Mouse (Mus musculus) stomach, embryonic 16.5 days (tissue): ENCODE results near the gene Pmfbp1. TPM values are rescaled to one million over a fixed set of nuclear protein-coding genes. Genes with fewer than 3 reads are reported as not detected.

Source experiments
- ATAC-seq: fragments of 200-750 bp; cut with Nextera tagmentation; 2 replicates; pipeline ENCODE4 v1.8.0; 2017; ENCODE audit warnings: moderate number of reproducible peaks, moderate TSS enrichment; ENCODE audit not compliant: insufficient read depth, low FRiP score
- H3K27ac ChIP-seq: fragments of 300-500 bp; sonication (generic); 2 replicates; pipeline ENCODE4 v1.5.1; 2014; ENCODE audit warnings: low read length
- H3K27me3 ChIP-seq: fragments of 300-500 bp; sonication (generic); 2 replicates; pipeline ENCODE4 v1.6.1; 2014; ENCODE audit warnings: low read length, control low read depth, mixed read lengths; ENCODE audit not compliant: control insufficient read depth, insufficient read depth
- H3K36me3 ChIP-seq: fragments of 300-500 bp; sonication (generic); 2 replicates; pipeline ENCODE4 v1.6.1; 2014; ENCODE audit warnings: low read length; ENCODE audit not compliant: control insufficient read depth, insufficient read depth
- H3K4me1 ChIP-seq: fragments of 300-500 bp; sonication (generic); 2 replicates; pipeline ENCODE4 v1.6.1; 2014; ENCODE audit warnings: low read length, control low read depth, mixed read lengths; ENCODE audit not compliant: control insufficient read depth, insufficient read depth
- H3K4me2 ChIP-seq: fragments of 300-500 bp; sonication (generic); 2 replicates; pipeline ENCODE4 v1.6.1; 2014; ENCODE audit warnings: low read depth, low read length, mixed read lengths
- H3K4me3 ChIP-seq: fragments of 300-500 bp; sonication (generic); replicated peaks from 2 replicates; pipeline ENCODE4 v1.5.1; 2014; ENCODE audit warnings: mild to moderate bottlenecking, low read length
- H3K9ac ChIP-seq: fragments of 300-500 bp; sonication (generic); 2 replicates; pipeline ENCODE4 v1.6.1; 2014; ENCODE audit warnings: low read length
- H3K9me3 ChIP-seq: fragments of 300-500 bp; sonication (generic); replicated peaks from 2 replicates; pipeline ENCODE4 v1.6.1; 2016; ENCODE audit warnings: low read length, control low read depth; ENCODE audit not compliant: control insufficient read depth
- WGBS: fragments of 180-500 bp; shearing (Covaris S2); extraction: QIAGEN DNeasy Blood & Tissue Kit; methylation state at CpG from one replicate; pipeline ENCODE4 v1.1.7; 2014; 5-methylcytosine and 5-hydroxymethylcytosine counted together
- polyA plus RNA-seq: library from polyadenylated mRNA; unstranded; fragments of >200 nt; fragmentation: Nextera tagmentation; extraction: Ambion mirVana; gene quantifications from 2 replicates; pipeline ENCODE4 v1.2.1, GENCODE M21; 2015

The Pmfbp1 gene
- polyA plus RNA-seq, 1 experiment from 2014 or later = not detected

DNA sequence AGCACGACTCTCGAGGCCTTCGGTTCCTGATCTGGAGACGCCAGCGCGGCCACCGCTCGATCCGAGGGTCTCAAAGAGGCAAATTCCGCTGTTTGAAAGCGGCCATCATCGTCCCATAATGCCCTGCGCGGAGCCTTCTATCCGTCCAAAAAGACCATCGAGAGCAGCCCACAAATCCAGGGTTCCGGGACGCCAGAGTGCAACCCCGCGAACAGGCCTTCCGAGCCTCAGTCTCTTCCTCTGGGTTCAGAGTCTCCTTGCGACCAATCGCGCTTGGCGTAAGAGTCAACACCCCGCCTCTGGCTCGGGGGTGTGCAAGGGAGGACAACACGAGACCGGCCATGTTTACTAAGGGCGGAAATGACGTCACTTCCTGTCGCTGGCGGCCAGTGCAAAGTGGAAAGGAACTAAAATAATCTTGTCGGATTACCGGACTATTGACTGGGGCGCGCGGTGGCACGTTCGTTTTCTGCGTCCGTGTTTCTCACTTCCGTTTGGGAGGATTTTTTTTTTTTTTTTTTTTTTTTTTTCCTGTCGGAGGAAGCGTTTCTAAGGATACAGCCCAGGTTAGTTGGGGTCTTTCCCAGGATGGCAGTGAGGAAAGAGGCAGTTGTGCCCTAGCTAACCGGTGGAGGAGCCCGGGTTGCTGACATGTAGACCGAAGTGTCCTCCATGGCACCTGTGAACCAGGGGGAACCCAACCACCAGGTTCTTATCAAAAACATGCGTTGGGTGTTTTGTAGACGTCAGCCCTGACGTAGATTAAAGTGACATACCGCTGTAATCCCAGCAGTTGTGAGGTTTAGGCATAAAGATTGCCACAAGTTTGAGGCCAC lies 71.9 kb downstream of the Pmfbp1 start, which contains the start of the genes Dhx38 and Txnl4b:
Dhx38 (minus strand) TSS at position 364 of the 836 bp plus-strand sequence.
Txnl4b (plus strand) TSS at position 395 of the 836 bp plus-strand sequence.
- H3K4me3 ChIP-seq = peak within 1 kb of the TSS; percentile 75
- WGBS = under 1% methylated on average over 52 of the region's 52 CpGs
- H3K27me3 ChIP-seq = no peaks in the 10 kb centered on the region
- H3K27ac ChIP-seq = peak within 1 kb of the TSS; percentile 95
- ATAC-seq = peak; percentile 100
- H3K4me1 ChIP-seq = peaks cover 11% of the 10 kb centered on the region
- peak within 1 kb of the TSS; percentile 88 for H3K4me2 ChIP-seq
- H3K36me3 ChIP-seq = peaks cover 11% of the 10 kb centered on the region; the same call in 1 of the 2 replicates
- peak within 1 kb of the TSS; percentile 92 for H3K9ac ChIP-seq
- no peaks in the 10 kb centered on the region for H3K9me3 ChIP-seq

DNA sequence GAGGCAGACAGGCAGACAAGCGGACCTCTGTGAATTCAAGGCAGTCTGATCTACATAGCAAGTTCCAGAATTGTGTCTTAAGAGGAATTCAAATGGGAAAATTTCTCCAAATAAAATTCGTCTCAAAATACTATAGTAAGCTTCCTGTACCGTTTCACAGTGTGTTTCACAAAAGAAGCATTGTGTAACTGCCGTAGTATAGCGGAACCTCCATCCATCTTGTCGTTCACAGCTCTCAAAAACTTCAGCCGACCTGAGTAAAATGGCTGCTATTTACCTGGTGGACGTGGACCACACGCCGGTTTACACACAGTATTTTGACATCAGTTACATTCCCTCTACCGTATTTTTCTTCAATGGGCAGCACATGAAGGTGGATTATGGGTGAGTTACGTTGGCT lies 77.3 kb downstream of the Pmfbp1 start:
- no peak overlapping the region for H3K27ac ChIP-seq
- H3K9me3 ChIP-seq = no peaks in the 10 kb centered on the region
- 86% methylated on average over 12 of the region's 12 CpGs for WGBS
- no peak for ATAC-seq
- peaks cover 7% of the 10 kb centered on the region for H3K4me1 ChIP-seq
- no peak overlapping the region for H3K4me3 ChIP-seq
- no peaks in the 10 kb centered on the region for H3K27me3 ChIP-seq
- H3K36me3 ChIP-seq = no peaks in the 10 kb centered on the region
- H3K9ac ChIP-seq = no peak overlapping the region
- no peak overlapping the region for H3K4me2 ChIP-seq

DNA sequence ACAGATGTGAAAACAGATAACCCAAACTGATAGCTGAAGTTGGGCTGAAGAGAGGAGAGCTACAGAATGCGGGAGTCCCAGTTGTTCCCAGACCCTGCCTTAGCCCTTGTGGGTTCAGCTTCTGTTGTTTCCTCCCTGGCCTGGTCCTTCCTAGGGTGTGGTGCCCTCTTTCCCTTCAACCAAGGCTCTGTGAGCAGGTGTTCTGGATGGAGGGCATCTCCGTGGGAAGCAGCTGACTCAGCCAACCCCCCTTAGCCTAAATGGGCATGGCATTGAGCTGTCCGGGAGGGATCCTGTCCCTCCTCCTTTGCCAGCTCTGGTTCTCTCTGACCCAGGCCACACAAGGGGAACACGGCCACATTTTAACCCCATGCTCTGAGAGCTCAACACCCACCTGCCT lies 82.5 kb downstream of the Pmfbp1 start:
- 57% methylated on average over 4 of the region's 4 CpGs for WGBS
- Histone ChIP-seq H3K9ac (no peak overlapping the region), H3K9me3 (no peaks in the 10 kb centered on the region), H3K27me3 (no peaks in the 10 kb centered on the region), H3K4me2 (no peak overlapping the region), H3K36me3 (no peaks in the 10 kb centered on the region), H3K4me1 (no peaks in the 10 kb centered on the region), H3K4me3 (no peak overlapping the region), H3K27ac (no peak overlapping the region)
- ATAC-seq = peak; percentile 15; the same call in 1 of the 2 replicates

DNA sequence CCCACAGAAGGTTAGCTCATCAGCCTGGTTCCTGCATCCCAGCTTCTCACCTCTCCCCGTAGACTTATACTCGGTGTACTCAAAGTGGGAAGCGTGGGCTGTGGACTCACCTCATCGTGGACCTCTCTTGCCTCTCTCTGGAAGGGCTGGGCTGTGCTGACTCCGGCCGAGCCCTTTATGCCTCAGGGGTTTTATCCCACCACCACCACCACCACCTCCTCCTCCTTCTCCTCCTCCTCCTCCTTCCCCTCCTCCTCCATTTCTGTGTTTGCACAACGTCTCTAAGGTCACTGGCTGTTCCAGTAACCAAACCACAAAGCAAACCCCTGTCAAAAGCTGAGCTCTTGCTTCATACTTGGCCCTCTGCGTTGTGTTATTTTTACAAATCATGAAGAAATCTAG lies 85.1 kb downstream of the Pmfbp1 start, which contains the start of gene Hp:
Hp (minus strand) TSS at position 273 of the 402 bp plus-strand sequence.
- Histone ChIP-seq H3K4me2 (no peak within 1 kb of the TSS), H3K27me3 (no peaks in the 10 kb centered on the region), H3K27ac (no peak within 1 kb of the TSS), H3K9me3 (no peaks in the 10 kb centered on the region), H3K4me1 (no peaks in the 10 kb centered on the region), H3K9ac (no peak within 1 kb of the TSS), H3K36me3 (no peaks in the 10 kb centered on the region), H3K4me3 (no peak within 1 kb of the TSS)
- ATAC-seq = no peak
- WGBS = 44% methylated on average over 8 of the region's 8 CpGs

DNA sequence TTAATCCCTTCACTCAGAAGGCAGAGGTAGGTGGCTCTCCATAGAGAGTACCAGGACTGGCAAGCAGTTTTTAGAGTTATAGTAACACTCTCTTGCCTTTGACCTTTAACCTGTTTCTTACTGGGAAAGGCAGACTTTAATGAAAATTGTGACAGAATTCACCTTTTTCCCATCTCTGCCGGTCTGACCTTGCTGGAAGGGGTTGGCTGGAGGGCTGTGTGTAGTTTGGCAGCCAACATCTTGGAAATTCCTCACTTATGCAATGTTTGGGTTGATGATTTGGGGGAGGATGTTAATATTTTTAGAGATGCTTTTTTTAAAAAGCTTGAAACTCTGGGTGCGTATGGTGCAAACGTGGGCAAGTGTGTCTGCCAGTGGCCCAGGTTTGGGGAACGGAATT lies 90.5 kb downstream of the Pmfbp1 start:
- Histone ChIP-seq H3K9ac (no peak overlapping the region), H3K4me1 (no peaks in the 10 kb centered on the region), H3K4me3 (no peak overlapping the region), H3K9me3 (no peaks in the 10 kb centered on the region), H3K4me2 (no peak overlapping the region), H3K36me3 (no peaks in the 10 kb centered on the region), H3K27ac (no peak overlapping the region), H3K27me3 (no peaks in the 10 kb centered on the region)
- 82% methylated on average over 4 of the region's 4 CpGs for WGBS
- no peak for ATAC-seq

DNA sequence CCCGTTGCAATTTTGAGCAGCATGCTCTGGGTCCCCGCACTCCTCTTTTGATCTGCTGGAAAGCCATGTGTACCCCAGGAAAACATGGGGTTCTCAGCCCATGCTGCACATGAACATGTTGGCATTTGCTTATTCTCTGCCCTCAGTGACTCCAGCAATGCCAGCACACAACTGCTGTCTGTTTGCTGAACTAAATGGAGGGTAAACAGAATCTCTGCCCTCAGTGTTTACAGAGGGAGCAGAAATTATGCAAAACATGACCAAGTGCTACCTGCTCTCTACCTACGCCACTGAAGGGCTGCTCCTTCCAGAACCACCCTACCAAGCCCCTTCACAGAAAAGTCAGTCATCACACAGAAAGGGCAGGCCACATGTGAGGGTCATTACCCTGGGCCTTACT lies 91.0 kb downstream of the Pmfbp1 start:
- Histone ChIP-seq H3K4me3 (no peak overlapping the region), H3K9me3 (no peaks in the 10 kb centered on the region), H3K4me2 (no peak overlapping the region), H3K27ac (no peak overlapping the region), H3K36me3 (no peaks in the 10 kb centered on the region), H3K27me3 (no peaks in the 10 kb centered on the region), H3K9ac (no peak overlapping the region), H3K4me1 (no peaks in the 10 kb centered on the region)
- 64% methylated on average over 3 of the region's 3 CpGs for WGBS
- ATAC-seq = no peak

DNA sequence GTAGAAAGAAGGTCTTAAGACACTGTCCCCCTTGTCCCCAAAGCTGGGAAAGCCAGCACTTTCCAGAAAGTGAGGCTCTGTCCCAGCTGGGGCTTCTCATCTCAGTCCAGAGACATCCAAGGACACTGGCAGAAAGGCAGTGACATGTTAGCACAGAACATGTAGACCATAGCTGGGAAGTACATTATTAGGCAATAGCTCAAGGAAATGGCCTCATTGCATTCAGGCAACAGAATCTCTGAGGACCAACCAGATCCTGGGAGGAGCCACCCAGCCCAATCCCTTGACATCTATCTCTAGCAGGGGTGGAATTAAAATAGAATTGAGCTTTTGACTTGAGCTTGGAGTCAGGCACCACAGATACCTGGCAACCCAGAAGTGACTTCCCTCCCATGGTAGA lies 91.8 kb downstream of the Pmfbp1 start:
- Histone ChIP-seq H3K27ac (no peak overlapping the region), H3K9ac (no peak overlapping the region), H3K4me1 (no peaks in the 10 kb centered on the region), H3K9me3 (no peaks in the 10 kb centered on the region), H3K4me3 (no peak overlapping the region), H3K27me3 (no peaks in the 10 kb centered on the region), H3K36me3 (no peaks in the 10 kb centered on the region), H3K4me2 (no peak overlapping the region)
- ATAC-seq = no peak

DNA sequence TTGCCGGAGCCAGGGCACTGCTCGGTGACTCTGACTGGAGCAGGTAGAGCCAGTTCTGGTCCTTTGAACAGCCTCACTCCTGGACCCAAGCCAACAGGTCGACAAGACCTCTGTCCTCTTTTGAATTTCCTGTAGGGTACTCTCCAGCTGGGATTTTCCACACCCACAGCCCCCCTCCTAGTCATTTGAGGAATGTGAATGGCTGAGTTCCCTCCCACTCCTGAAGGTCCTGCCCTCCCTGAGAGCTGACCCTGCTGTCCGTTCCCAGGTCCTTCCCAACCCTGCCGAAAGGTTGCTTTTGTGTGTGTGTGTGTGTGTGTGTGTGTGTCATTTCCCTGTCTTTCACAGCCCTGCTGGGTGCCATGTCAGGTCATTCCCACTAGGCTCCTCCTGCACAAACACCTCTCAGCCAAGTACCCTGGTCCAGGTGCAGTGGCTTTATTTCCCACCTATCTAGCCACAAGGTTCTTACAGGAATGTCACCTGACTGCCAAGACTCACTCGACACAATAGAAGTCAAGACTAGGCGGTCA lies 93.2 kb downstream of the Pmfbp1 start:
- H3K36me3 ChIP-seq = no peaks in the 10 kb centered on the region
- H3K27ac ChIP-seq = peak overlapping the region; percentile 57; the same call in 1 of the 2 replicates
- no peaks in the 10 kb centered on the region for H3K4me1 ChIP-seq
- ATAC-seq = peak; percentile 68
- H3K4me2 ChIP-seq = no peak overlapping the region
- no peak overlapping the region for H3K4me3 ChIP-seq
- 45% methylated on average over 7 of the region's 7 CpGs for WGBS
- H3K27me3 ChIP-seq = no peaks in the 10 kb centered on the region
- no peaks in the 10 kb centered on the region for H3K9me3 ChIP-seq
- H3K9ac ChIP-seq = no peak overlapping the region

DNA sequence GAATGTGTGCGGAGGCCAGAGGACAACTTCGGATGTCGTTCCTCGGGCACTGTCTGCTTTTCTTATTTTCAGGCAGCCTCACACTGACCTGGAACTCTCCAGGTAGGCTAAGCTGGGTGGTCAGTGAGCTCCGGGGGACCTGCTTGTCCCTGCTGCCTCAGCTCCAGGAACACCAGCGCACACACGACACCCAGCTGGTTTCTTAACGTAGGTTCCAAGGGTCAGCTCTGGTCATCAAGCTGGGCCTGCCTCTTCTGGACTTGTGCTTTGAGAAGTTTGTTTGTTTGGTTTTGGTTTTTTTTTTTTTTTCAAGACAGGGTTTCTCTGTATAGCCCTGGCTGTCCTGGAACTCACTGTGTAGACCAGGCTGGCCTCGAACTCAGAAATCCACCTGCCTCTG lies 97.1 kb downstream of the Pmfbp1 start:
- no peak overlapping the region for H3K27ac ChIP-seq
- no peaks in the 10 kb centered on the region for H3K4me1 ChIP-seq
- H3K36me3 ChIP-seq = no peaks in the 10 kb centered on the region
- no peak overlapping the region for H3K9ac ChIP-seq
- H3K27me3 ChIP-seq = no peaks in the 10 kb centered on the region
- 86% methylated on average over 9 of the region's 9 CpGs for WGBS
- no peak for ATAC-seq
- H3K4me2 ChIP-seq = no peak overlapping the region
- no peaks in the 10 kb centered on the region for H3K9me3 ChIP-seq
- H3K4me3 ChIP-seq = no peak overlapping the region
